Mouse (Mus musculus) forebrain, postnatal 0 days (tissue): Measurements from ENCODE around the gene Idi2. TPM values are rescaled to one million over a fixed set of nuclear protein-coding genes. Genes with fewer than 3 reads are reported as not detected.
"Not testable (repeated sequence)": the region's sequence is repeated elsewhere in the genome, so short reads cannot be mapped to it uniquely, and the experiment has no call there.

Experiments
- ATAC-seq: fragments of 200-750 bp; cut with Nextera tagmentation; 2 replicates; pipeline ENCODE4 v1.8.0; 2017; ENCODE audit warnings: mild to moderate bottlenecking, moderate library complexity
- DNase-seq: peaks from one replicate; pipeline ENCODE4 v3.0.0-alpha.2; 2015
- H3K27ac ChIP-seq: fragments of 300-500 bp; sonication (generic); 2 replicates; pipeline ENCODE4 v1.5.1; 2014; ENCODE audit warnings: low read depth, mild to moderate bottlenecking, antibody characterized with exemption, low read length, moderate library complexity, mixed read lengths
- H3K27me3 ChIP-seq: fragments of 300-500 bp; sonication (generic); 2 replicates; pipeline ENCODE4 v1.6.1; 2014; ENCODE audit warnings: mild to moderate bottlenecking, low read length, mixed read lengths; ENCODE audit not compliant: insufficient read depth
- H3K36me3 ChIP-seq: fragments of 300-500 bp; sonication (generic); 2 replicates; pipeline ENCODE4 v1.6.1; 2014; ENCODE audit warnings: mild to moderate bottlenecking, moderate library complexity; ENCODE audit not compliant: insufficient read depth
- H3K4me1 ChIP-seq: fragments of 300-500 bp; sonication (generic); 2 replicates; pipeline ENCODE4 v1.6.1; 2014; ENCODE audit warnings: antibody characterized with exemption; ENCODE audit not compliant: insufficient read depth
- H3K4me2 ChIP-seq: fragments of 300-500 bp; sonication (generic); 2 replicates; pipeline ENCODE4 v1.6.1; 2014; ENCODE audit warnings: low read depth, mild to moderate bottlenecking, moderate library complexity
- H3K4me3 ChIP-seq: fragments of 300-500 bp; sonication (generic); 2 replicates; pipeline ENCODE4 v1.5.1; 2014; ENCODE audit warnings: low read depth, low read length, mixed read lengths
- H3K9ac ChIP-seq: fragments of 300-500 bp; sonication (generic); 2 replicates; pipeline ENCODE4 v1.6.1; 2014; ENCODE audit warnings: mild to moderate bottlenecking
- H3K9me3 ChIP-seq: fragments of 300-500 bp; sonication (generic); 2 replicates; pipeline ENCODE4 v1.6.1; 2016; ENCODE audit warnings: low read length
- CTCF ChIP-seq: sonication (generic); IDR thresholded peaks from 2 replicates; pipeline ENCODE4 v1.5.1; 2016; ENCODE audit warnings: antibody characterized with exemption, control low read depth, low read depth
- WGBS: fragments of 180-500 bp; shearing (Covaris S2); extraction: QIAGEN DNeasy Blood & Tissue Kit; methylation state at CpG from one replicate; pipeline ENCODE4 v1.1.7; 2014; 5-methylcytosine and 5-hydroxymethylcytosine counted together
- microRNA-seq, 2 experiments: library from miRNA; unstranded; fragments of <30 nt; microRNA quantifications; one replicate each; pipeline ENCODE4; 2016
- polyA plus RNA-seq: library from polyadenylated mRNA; unstranded; fragments of >200 nt; fragmentation: Nextera tagmentation; extraction: Ambion mirVana; gene quantifications from 2 replicates; pipeline ENCODE4 v1.2.1, GENCODE M21; 2015
- total RNA-seq: library from RNA; depleted of rRNA; stranded (reverse); fragments of >200 nt; gene quantifications from 2 replicates; pipeline ENCODE4 v1.2.3, GENCODE M21; 2014; rRNA removed

Gene Idi2
- total and polyA plus RNA-seq, 2 experiments from 2014 or later: not detected

DNA sequence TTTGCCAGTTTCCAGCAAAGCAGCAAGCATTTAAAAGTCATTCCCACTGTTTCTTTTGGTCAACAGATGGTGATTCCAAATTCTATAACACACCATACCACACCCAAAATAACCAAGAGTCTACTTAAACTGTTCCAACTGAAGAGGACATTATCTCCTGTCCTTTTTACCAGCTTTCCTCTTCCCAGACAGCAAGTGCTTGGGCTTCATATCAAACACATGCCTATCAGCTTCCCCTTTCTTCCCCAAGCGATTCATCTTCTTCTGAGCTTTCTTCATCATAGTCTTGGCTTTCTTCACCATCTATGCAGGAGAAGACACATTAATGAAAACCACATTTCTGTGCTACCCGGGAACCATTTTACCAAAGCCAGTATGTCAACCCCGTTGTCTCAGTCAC, 20.3 kb downstream of the Idi2 start:
- Histone ChIP-seq H3K4me3 (no peak overlapping the region), H3K27me3 (no peaks in the 10 kb centered on the region), H3K9ac (no peak overlapping the region), H3K4me1 (no peaks in the 10 kb centered on the region), H3K9me3 (no peaks in the 10 kb centered on the region), H3K4me2 (no peak overlapping the region), H3K27ac (no peak overlapping the region), H3K36me3 (peaks cover 81% of the 10 kb centered on the region)
- TF ChIP-seq CTCF: no peak
- ATAC-seq (no peak), DNase-seq (no peak)
- 99% methylated on average over 3 of the region's 3 CpGs for WGBS

DNA sequence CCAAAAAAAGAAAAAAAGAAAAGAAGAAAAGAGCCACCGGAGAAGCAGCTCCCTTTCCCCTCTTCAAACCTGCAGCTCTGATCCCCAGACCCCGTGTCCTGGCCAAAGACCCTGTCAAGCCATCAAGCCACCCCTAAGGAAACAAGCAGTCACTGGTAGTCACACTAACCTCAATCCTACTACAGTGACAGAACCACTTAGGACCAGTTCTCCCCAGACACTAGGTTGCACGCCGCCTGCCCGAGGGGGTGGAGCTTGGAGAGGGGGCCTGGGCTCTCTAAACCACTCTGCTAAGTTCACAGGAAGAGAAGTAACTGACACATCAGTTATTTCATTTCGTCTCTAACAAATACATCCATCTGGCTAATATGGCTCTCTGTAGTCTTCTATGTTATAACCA, 39.6 kb downstream of the Idi2 start:
- Histone ChIP-seq H3K27ac (no peak overlapping the region), H3K4me3 (no peak overlapping the region), H3K27me3 (no peaks in the 10 kb centered on the region), H3K9ac (no peak overlapping the region), H3K4me2 (no peak overlapping the region), H3K36me3 (peaks cover 28% of the 10 kb centered on the region), H3K9me3 (no peaks in the 10 kb centered on the region), H3K4me1 (peaks cover 13% of the 10 kb centered on the region; the same call in 1 of the 2 replicates)
- WGBS: 96% methylated on average over 6 of the region's 6 CpGs
- no peak for TF ChIP-seq CTCF
- ATAC-seq: no peak
- no peak for DNase-seq

DNA sequence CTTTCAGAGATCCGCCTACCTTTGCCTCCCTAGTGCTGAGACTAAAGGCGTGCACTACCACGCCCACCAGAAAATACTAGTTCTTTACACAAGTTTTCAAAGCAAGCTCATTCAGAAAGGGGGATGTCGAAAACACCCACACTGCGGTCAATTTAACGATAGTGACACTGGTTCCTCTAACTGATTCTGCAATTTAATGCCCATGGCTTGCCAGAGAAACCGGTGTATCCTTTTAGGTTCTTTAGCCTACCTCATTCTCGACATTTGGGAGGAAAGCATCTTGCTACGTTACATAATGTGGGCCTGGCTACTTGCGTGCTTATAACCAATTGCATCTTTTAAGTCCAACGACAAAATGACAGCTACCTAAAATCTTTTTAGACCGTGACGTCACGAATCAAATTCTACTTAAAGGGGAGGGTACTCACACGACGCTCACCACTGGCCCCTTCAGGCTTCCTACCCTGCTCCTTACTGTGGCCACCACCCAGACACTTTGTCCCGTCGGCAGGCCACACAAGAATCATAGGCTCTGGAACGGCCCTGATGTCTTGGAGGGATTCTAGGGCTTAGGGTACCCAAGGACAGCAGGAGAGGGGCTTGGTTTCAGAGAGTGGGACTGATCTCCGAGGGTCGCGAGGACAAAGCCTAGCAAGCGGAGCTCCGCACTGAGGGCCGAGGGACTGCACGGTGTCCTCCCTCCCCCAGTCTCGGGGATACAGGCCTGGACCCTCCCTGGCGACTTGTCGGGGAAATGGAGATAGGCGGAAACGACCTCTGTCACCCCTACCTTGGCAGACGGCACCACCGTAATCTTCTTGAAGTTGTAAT, 42.7 kb downstream of the Idi2 start:
- DNase-seq (no peak), ATAC-seq (peak; percentile 59)
- no peaks in the 10 kb centered on the region for H3K9me3 ChIP-seq
- peak overlapping the region; percentile 71 for H3K27ac ChIP-seq
- WGBS: 3% methylated on average over 33 of the region's 33 CpGs
- H3K4me3 ChIP-seq: peak overlapping the region; percentile 83
- H3K36me3 ChIP-seq: peaks cover 9% of the 10 kb centered on the region
- peak overlapping the region; percentile 65 for H3K4me2 ChIP-seq
- no peaks in the 10 kb centered on the region for H3K27me3 ChIP-seq
- peak overlapping the region; percentile 85 for H3K9ac ChIP-seq
- no peak for TF ChIP-seq CTCF
- peaks cover 13% of the 10 kb centered on the region; the same call in 1 of the 2 replicates for H3K4me1 ChIP-seq

DNA sequence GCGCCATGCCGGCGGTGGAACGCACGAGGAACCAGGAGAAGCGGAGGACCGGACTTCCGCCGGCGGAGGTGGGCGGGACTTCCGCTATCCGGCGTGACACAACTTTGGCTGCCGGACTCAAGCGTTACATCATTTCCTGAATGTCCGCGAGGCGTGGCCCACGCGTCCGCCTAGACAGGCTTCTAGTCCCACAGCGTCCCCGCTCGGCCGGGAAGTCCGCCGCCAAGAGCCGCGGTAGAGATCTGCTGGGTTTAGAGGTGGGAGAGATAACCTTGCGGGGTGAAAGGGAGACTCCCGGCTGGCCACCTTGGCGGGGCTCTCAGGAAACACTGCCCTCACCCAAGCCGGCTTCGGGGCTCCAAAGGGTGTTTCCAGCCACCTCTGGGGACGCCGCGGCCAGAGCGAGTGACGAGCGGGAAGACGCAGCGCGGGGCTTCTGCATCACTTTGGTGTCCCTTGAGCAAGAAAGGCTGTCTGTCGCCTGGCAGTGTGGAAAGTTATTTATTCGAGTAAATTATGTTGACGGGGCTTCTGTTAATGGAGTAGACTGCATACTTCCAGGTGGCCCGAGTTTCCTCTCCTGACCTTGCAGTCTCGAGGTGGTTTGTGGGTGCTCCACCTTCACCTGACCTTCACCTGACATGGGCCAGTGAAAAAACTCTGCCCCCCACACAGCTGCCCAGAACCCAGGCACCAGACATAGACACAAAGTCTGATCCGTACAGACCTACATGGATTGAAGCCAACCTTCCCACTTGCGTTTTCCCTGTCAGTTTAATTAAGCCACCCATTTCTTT, 43.5 kb downstream of the Idi2 start, which contains the start of gene Gtpbp4:
Gene Gtpbp4, minus strand, starts transcription at position 94 of the 797 bp plus-strand sequence.
- Histone ChIP-seq H3K9ac (peak within 1 kb of the TSS; percentile 85), H3K36me3 (peaks cover 2% of the 10 kb centered on the region; the same call in 1 of the 2 replicates), H3K4me2 (peak within 1 kb of the TSS; percentile 73), H3K27me3 (no peaks in the 10 kb centered on the region), H3K9me3 (no peaks in the 10 kb centered on the region), H3K4me1 (peaks cover 13% of the 10 kb centered on the region; the same call in 1 of the 2 replicates), H3K4me3 (peak within 1 kb of the TSS; percentile 83), H3K27ac (peak within 1 kb of the TSS; percentile 83)
- ATAC-seq (peak; percentile 99), DNase-seq (peak; percentile 99)
- peak; percentile 87 for TF ChIP-seq CTCF
- 2% methylated on average over 51 of the region's 51 CpGs for WGBS

DNA sequence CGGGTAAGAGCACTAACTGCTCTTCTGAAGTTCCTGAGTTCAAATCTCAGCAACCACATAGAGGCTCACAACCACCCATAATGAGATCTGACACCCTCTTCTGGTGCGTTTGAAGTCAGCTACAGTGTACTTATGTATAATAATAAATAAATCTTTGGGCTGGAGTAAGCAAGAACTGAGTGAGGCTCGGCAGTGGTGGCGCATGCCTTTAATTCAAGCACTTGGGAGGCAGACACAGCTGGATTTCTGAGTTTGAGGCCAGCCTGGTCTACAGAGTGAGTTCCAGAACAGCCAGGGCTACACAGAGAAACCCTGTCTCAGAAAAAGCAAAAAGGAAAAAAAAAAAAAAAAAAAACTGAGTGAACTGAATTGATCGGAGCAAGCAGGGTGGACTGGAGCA, 44.6 kb downstream of the Idi2 start:
- H3K4me1 ChIP-seq: peaks cover 13% of the 10 kb centered on the region; the same call in 1 of the 2 replicates
- not testable (repeated sequence) for DNase-seq, H3K9me3 ChIP-seq, H3K4me2 ChIP-seq, H3K27me3 ChIP-seq, ATAC-seq, H3K4me3 ChIP-seq, H3K36me3 ChIP-seq, H3K9ac ChIP-seq, H3K27ac ChIP-seq
- 85% methylated on average over 5 of the region's 5 CpGs for WGBS

DNA sequence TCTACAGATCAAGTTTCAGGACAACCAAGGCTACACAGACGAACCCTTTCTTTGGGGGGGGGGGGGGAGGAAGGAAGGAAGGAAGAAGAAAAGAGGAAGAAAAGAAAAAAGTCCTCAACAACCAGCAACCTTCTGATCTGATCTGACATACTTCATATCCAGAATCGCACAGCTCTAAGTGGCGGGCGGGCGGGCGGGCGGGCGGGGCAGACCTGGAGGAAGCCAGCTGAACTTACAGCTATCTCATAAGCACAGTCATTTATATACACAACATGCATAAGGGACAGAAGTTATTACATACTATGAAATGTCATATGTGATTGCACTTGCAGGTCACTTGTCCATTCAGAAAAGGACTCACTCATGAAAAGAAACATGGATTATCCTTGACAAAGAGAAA, 46.8 kb downstream of the Idi2 start:
- Histone ChIP-seq H3K27me3 (no peaks in the 10 kb centered on the region), H3K4me1 (peaks cover 8% of the 10 kb centered on the region; the same call in 1 of the 2 replicates), H3K36me3 (no peaks in the 10 kb centered on the region), H3K9me3 (no peaks in the 10 kb centered on the region), H3K4me3 (no peak overlapping the region), H3K9ac (no peak overlapping the region), H3K4me2 (no peak overlapping the region), H3K27ac (no peak overlapping the region)
- no peak for TF ChIP-seq CTCF
- DNase-seq: no peak
- ATAC-seq: no peak
- 89% methylated on average over 8 of the region's 8 CpGs for WGBS

DNA sequence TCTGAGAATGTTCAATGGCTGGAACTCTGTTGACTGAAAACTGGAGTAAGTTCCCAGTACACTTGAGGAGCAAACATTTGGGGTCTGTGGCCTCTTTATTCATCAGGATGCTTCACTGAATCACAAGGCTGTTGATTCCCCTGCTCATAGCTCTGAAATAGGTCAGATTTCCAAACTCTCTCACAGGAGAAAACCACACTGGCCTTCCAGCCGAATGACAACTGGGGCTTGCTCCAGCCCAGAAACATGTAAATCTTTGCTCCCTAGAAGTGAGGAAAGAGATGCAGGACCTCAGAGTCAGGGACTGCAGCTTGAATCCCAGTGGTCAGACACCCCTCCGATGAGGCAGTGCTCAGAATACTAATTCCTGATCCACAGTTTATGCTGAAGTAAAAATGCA, 50.6 kb downstream of the Idi2 start:
- ATAC-seq: no peak

More for the DNA sequence above, 50.6 kb downstream of the Idi2 start:
- Histone ChIP-seq H3K4me2 (no peak overlapping the region), H3K4me1 (no peaks in the 10 kb centered on the region), H3K36me3 (no peaks in the 10 kb centered on the region), H3K27me3 (no peaks in the 10 kb centered on the region), H3K9me3 (no peaks in the 10 kb centered on the region), H3K4me3 (no peak overlapping the region), H3K27ac (no peak overlapping the region), H3K9ac (no peak overlapping the region)
- no peak for DNase-seq
- 78% methylated on average over 2 of the region's 2 CpGs for WGBS
- no peak for TF ChIP-seq CTCF

Small RNAs within 50 kb of the gene (microRNA-seq; reads per million reads assigned to microRNA genes)
- gene Gm22750: 0 reads per million in 2 experiments

Other genes starting within 250 kb of the Idi2 start
- 57.8 and 75.9 TPM in 2 replicates for gene Wdr37, start 81.0 kb upstream of the Idi2 start, total RNA-seq
- 25.7 and 32.5 TPM in 2 replicates for gene Wdr37, start 81.0 kb upstream of the Idi2 start, polyA plus RNA-seq
- 61.0 and 86.9 TPM in 2 replicates for gene Idi1, start 67.4 kb upstream of the Idi2 start, total RNA-seq
- 56.3 and 74.9 TPM in 2 replicates for gene Idi1, start 67.4 kb upstream of the Idi2 start, polyA plus RNA-seq
- not detected in 2 replicates for gene Gm9745, start 4.6 kb upstream of the Idi2 start, total RNA-seq
- not detected in 2 replicates for gene Gm9745, start 4.6 kb upstream of the Idi2 start, polyA plus RNA-seq
- gene Gtpbp4, start 43.2 kb downstream of the Idi2 start, total RNA-seq: 30.2 and 33.7 TPM in 2 replicates
- gene Gtpbp4, start 43.2 kb downstream of the Idi2 start, polyA plus RNA-seq: 54.6 and 59.4 TPM in 2 replicates
- gene Larp4b, start 141.0 kb downstream of the Idi2 start, total RNA-seq: 61.9 and 82.6 TPM in 2 replicates
- 20.6 and 31.7 TPM in 2 replicates for gene Larp4b, start 141.0 kb downstream of the Idi2 start, polyA plus RNA-seq